Mouse (Mus musculus) adrenal gland, adult 2 months (tissue): ENCODE results near the gene Rexo1. TPM values are rescaled to one million over a fixed set of nuclear protein-coding genes. Genes with fewer than 3 reads are reported as not detected.

Source experiments
- DNase-seq: peaks from one replicate; pipeline ENCODE4 v3.0.0; 2021
- microRNA-seq, 2 experiments: library from miRNA; unstranded; fragments of <30 nt; microRNA quantifications; one replicate each; pipeline ENCODE4 v1.2.0; 2021
- polyA plus RNA-seq: library from polyadenylated mRNA; depleted of rRNA; stranded (reverse); fragments of >200 nt; gene quantifications from 2 replicates; pipeline ENCODE4 v1.2.3, GENCODE M21; 2012; rRNA removed
- total RNA-seq, 2 experiments: library from RNA; stranded (reverse); gene quantifications; 2 replicates each; pipeline ENCODE4 v1.2.3; 2021

Rexo1 gene
- total and polyA plus RNA-seq, 3 experiments = 37.1 to 105 (median 41.8) TPM

GRCm38 (mm10) chr10:80504724-80505123 is 56.6 kb downstream of the Rexo1 start:
- DNase-seq = no peak

- DNase-seq = peak; percentile 36
Measured at GRCm38 (mm10) chr10:80503599-80504220, 57.6 kb downstream of the Rexo1 start.

- no peak for DNase-seq
Measured at GRCm38 (mm10) chr10:80502819-80503314, 58.5 kb downstream of the Rexo1 start.

- no peak for DNase-seq
Measured at GRCm38 (mm10) chr10:80502291-80502690, 59.1 kb downstream of the Rexo1 start.

GRCm38 (mm10) chr10:80496421-80496820 is 64.9 kb downstream of the Rexo1 start:
- DNase-seq = no peak

GRCm38 (mm10) chr10:80495901-80496300 is 65.5 kb downstream of the Rexo1 start:
- no peak for DNase-seq

GRCm38 (mm10) chr10:80494732-80495131 is 66.6 kb downstream of the Rexo1 start, which contains the start of gene Onecut3:
Gene Onecut3, plus strand, starts transcription at chr10:80494835.
- DNase-seq = peak; percentile 63

Small RNAs within 50 kb of the gene (microRNA-seq; reads per million reads assigned to microRNA genes)
- 1.5 to 3.3 reads per million in 2 experiments for gene Mir6912

Other genes starting within 250 kb of the Rexo1 start
- 10 to 100 TPM; 21.6 to 32.5 TPM for gene 2310011J03Rik, start 241.0 kb downstream of the Rexo1 start, total RNA-seq
- gene 2310011J03Rik, start 241.0 kb downstream of the Rexo1 start, polyA plus RNA-seq = 57.0 and 61.7 TPM in 2 replicates
- 1 to 10 TPM; 1.8 to 3.4 TPM for gene Pcsk4, start 232.1 kb downstream of the Rexo1 start, total RNA-seq
- 15.9 and 19.6 TPM in 2 replicates for gene Pcsk4, start 232.1 kb downstream of the Rexo1 start, polyA plus RNA-seq
- gene Reep6, start 231.6 kb downstream of the Rexo1 start, total RNA-seq = 10 to 100 TPM; 11.1 to 15.6 TPM
- 11.3 and 15.7 TPM in 2 replicates for gene Reep6, start 231.6 kb downstream of the Rexo1 start, polyA plus RNA-seq
- gene Adamtsl5, start 213.1 kb downstream of the Rexo1 start, total RNA-seq = 10 to 100 TPM in 1 of 2 experiments, 1 to 10 TPM in 1; 8.0 to 10.3 TPM
- 35.1 and 41.5 TPM in 2 replicates for gene Adamtsl5, start 213.1 kb downstream of the Rexo1 start, polyA plus RNA-seq
- under 1 TPM; 0.14 to 0.45 TPM for gene Plk5, start 205.1 kb downstream of the Rexo1 start, total RNA-seq
- 1.5 and 2.6 TPM in 2 replicates for gene Plk5, start 205.1 kb downstream of the Rexo1 start, polyA plus RNA-seq
- gene Mex3d, start 173.9 kb downstream of the Rexo1 start, total RNA-seq = 10 to 100 TPM; 19.2 to 19.5 TPM
- gene Mex3d, start 173.9 kb downstream of the Rexo1 start, polyA plus RNA-seq = 60.7 and 61.5 TPM in 2 replicates
- gene Mbd3, start 162.0 kb downstream of the Rexo1 start, total RNA-seq = 100 to 1,000 TPM; 125 to 146 TPM
- gene Mbd3, start 162.0 kb downstream of the Rexo1 start, polyA plus RNA-seq = 158 and 165 TPM in 2 replicates
- 1,000 to 10,000 TPM in 1 of 2 experiments, 100 to 1,000 TPM in 1; 714 to 1,027 TPM for gene Uqcr11, start 154.7 kb downstream of the Rexo1 start, total RNA-seq
- gene Uqcr11, start 154.7 kb downstream of the Rexo1 start, polyA plus RNA-seq = 2,955 and 2,958 TPM in 2 replicates
- gene Tcf3, start 127.9 kb downstream of the Rexo1 start, total RNA-seq = 10 to 100 TPM; 46.6 to 55.4 TPM
- 148 and 152 TPM in 2 replicates for gene Tcf3, start 127.9 kb downstream of the Rexo1 start, polyA plus RNA-seq
- not detected for gene Onecut3, start 66.7 kb downstream of the Rexo1 start, total RNA-seq
- gene Onecut3, start 66.7 kb downstream of the Rexo1 start, polyA plus RNA-seq = not detected in 2 replicates
- 1 to 10 TPM in 1 of 2 experiments, under 1 TPM in 1; 0.52 to 1.1 TPM for gene Atp8b3, start 22.4 kb downstream of the Rexo1 start, total RNA-seq
- gene Atp8b3, start 22.4 kb downstream of the Rexo1 start, polyA plus RNA-seq = 0.16 and 0.21 TPM in 2 replicates
- gene Klf16, start 15.8 kb upstream of the Rexo1 start, total RNA-seq = 10 to 100 TPM in 1 of 2 experiments, 1 to 10 TPM in 1; 9.6 to 10.6 TPM
- 39.5 and 48.0 TPM in 2 replicates for gene Klf16, start 15.8 kb upstream of the Rexo1 start, polyA plus RNA-seq
- gene Abhd17a, start 28.8 kb upstream of the Rexo1 start, total RNA-seq = 100 to 1,000 TPM in 1 of 2 experiments, 10 to 100 TPM in 1; 86.5 to 104 TPM
- gene Abhd17a, start 28.8 kb upstream of the Rexo1 start, polyA plus RNA-seq = 613 and 625 TPM in 2 replicates
- gene Scamp4, start 41.3 kb upstream of the Rexo1 start, total RNA-seq = 10 to 100 TPM; 55.9 to 68.7 TPM
- gene Scamp4, start 41.3 kb upstream of the Rexo1 start, polyA plus RNA-seq = 161 and 190 TPM in 2 replicates
- gene Adat3, start 41.3 kb upstream of the Rexo1 start, total RNA-seq = 1 to 10 TPM; 2.0 to 4.0 TPM
- gene Adat3, start 41.3 kb upstream of the Rexo1 start, polyA plus RNA-seq = 31.5 and 33.0 TPM in 2 replicates
- 1 to 10 TPM; 1.3 to 1.4 TPM for gene Gm49322, start 44.5 kb upstream of the Rexo1 start, total RNA-seq
- gene Gm49322, start 44.5 kb upstream of the Rexo1 start, polyA plus RNA-seq = 2.2 and 2.3 TPM in 2 replicates
- 100 to 1,000 TPM; 110 to 133 TPM for gene Csnk1g2, start 61.3 kb upstream of the Rexo1 start, total RNA-seq
- gene Csnk1g2, start 61.3 kb upstream of the Rexo1 start, polyA plus RNA-seq = 241 and 255 TPM in 2 replicates
- 10 to 100 TPM; 54.1 to 73.9 TPM for gene Btbd2, start 95.5 kb upstream of the Rexo1 start, total RNA-seq
- gene Btbd2, start 95.5 kb upstream of the Rexo1 start, polyA plus RNA-seq = 165 and 166 TPM in 2 replicates
- gene Mknk2, start 116.6 kb upstream of the Rexo1 start, total RNA-seq = 100 to 1,000 TPM; 185 to 189 TPM
- gene Mknk2, start 116.6 kb upstream of the Rexo1 start, polyA plus RNA-seq = 427 and 546 TPM in 2 replicates
- gene Mob3a, start 140.4 kb upstream of the Rexo1 start, total RNA-seq = 10 to 100 TPM; 18.0 to 19.4 TPM
- 22.5 and 27.1 TPM in 2 replicates for gene Mob3a, start 140.4 kb upstream of the Rexo1 start, polyA plus RNA-seq
- gene Izumo4, start 140.6 kb upstream of the Rexo1 start, total RNA-seq = 10 to 100 TPM; 13.2 to 21.2 TPM
- 73.3 and 74.3 TPM in 2 replicates for gene Izumo4, start 140.6 kb upstream of the Rexo1 start, polyA plus RNA-seq
- 100 to 1,000 TPM in 1 of 2 experiments, 10 to 100 TPM in 1; 85.6 to 104 TPM for gene Ap3d1, start 180.7 kb upstream of the Rexo1 start, total RNA-seq
- 98.1 and 131 TPM in 2 replicates for gene Ap3d1, start 180.7 kb upstream of the Rexo1 start, polyA plus RNA-seq
- gene Dot1l, start 193.6 kb upstream of the Rexo1 start, total RNA-seq = 10 to 100 TPM; 31.7 to 80.6 TPM
- gene Dot1l, start 193.6 kb upstream of the Rexo1 start, polyA plus RNA-seq = 109 and 170 TPM in 2 replicates
- 10 to 100 TPM; 53.6 to 58.7 TPM for gene Sf3a2, start 236.6 kb upstream of the Rexo1 start, total RNA-seq
- 103 and 104 TPM in 2 replicates for gene Sf3a2, start 236.6 kb upstream of the Rexo1 start, polyA plus RNA-seq
- gene Plekhj1, start 237.1 kb upstream of the Rexo1 start, total RNA-seq = 10 to 100 TPM; 72.2 to 83.6 TPM
- 81.1 and 102 TPM in 2 replicates for gene Plekhj1, start 237.1 kb upstream of the Rexo1 start, polyA plus RNA-seq
- under 1 TPM; 0.73 to 0.95 TPM for gene Amh, start 243.7 kb upstream of the Rexo1 start, total RNA-seq
- 1.7 and 2.1 TPM in 2 replicates for gene Amh, start 243.7 kb upstream of the Rexo1 start, polyA plus RNA-seq